Comparison of ENCODE assay signal across 8 mouse cellular contexts in genomic region chr5:71699696-71700467, GRCm38 (mm10). TPM values are rescaled to one million over a fixed set of nuclear protein-coding genes. Genes with fewer than 3 reads are reported as not detected.
DNase-seq lines count a peak whose midpoint lies in the region; ATAC-seq and TF ChIP-seq lines count a peak whose summit lies in the region.

No protein-coding gene starts in this region.

- intact Hi-C loops in heart, adult 2 months (cut with DNase I), result no loop called here

- peak overlapping the region; percentile 10; the same call in 1 of the 2 replicates for H3K4me3 ChIP-seq in heart, adult 2 months
- H3K4me3 ChIP-seq in kidney, embryonic 14.5 days (ENCODE audit: low read length), result peak overlapping the region; percentile 48
- H3K4me3 ChIP-seq in limb, embryonic 10.5 days, result peak overlapping the region; percentile 57
- H3K4me3 ChIP-seq in neural tube, embryonic 13.5 days, result peak overlapping the region; percentile 54
- no peak overlapping the region for H3K4me3 ChIP-seq in thymus, adult 2 months (ENCODE audit: control insufficient read depth, insufficient read depth, low read length)

- H3K9me3 ChIP-seq in kidney, embryonic 14.5 days (ENCODE audit: control insufficient read depth, low read length), result no peaks in the 10 kb centered on the region
- H3K9me3 ChIP-seq in limb, embryonic 10.5 days (replicated peaks), result no peaks in the 10 kb centered on the region
- H3K9me3 ChIP-seq in neural tube, embryonic 13.5 days, result no peaks in the 10 kb centered on the region

- peak overlapping the region; percentile 87 for H3K4me2 ChIP-seq in kidney, embryonic 14.5 days (replicated peaks; ENCODE audit: low read depth, low read length)
- H3K4me2 ChIP-seq in neural tube, embryonic 13.5 days, result peak overlapping the region; percentile 92

- no peak for TF ChIP-seq POLR2A in heart, adult 2 months (IDR thresholded peaks at IDR 0.05; ENCODE audit: insufficient read depth, low read depth, low read length)
- TF ChIP-seq POLR2A in thymus, adult 2 months (IDR thresholded peaks at IDR 0.05; ENCODE audit: control insufficient read depth, extremely low read depth, insufficient read depth, low read length, poor library complexity), result no peak

- H3K9ac ChIP-seq in heart, adult 2 months (ENCODE audit: low read depth, low read length), result no peak overlapping the region
- H3K9ac ChIP-seq in kidney, embryonic 14.5 days (ENCODE audit: low read depth, low read length), result no peak overlapping the region
- peak overlapping the region; percentile 71 for H3K9ac ChIP-seq in neural tube, embryonic 13.5 days

- WGBS in heart, adult 2 months, result 3% methylated on average over 19 of the region's 19 CpGs
- under 1% methylated on average over 19 of the region's 19 CpGs for WGBS in kidney, embryonic 14.5 days
- WGBS in limb, embryonic 10.5 days, result 1% methylated on average over 19 of the region's 19 CpGs
- under 1% methylated on average over 19 of the region's 19 CpGs for WGBS in neural tube, embryonic 13.5 days
- 4% methylated on average over 19 of the region's 19 CpGs for WGBS in thymus, adult 2 months

- H3K36me3 ChIP-seq in heart, adult 2 months (ENCODE audit: control insufficient read depth, insufficient read depth, low read length), result no peaks in the 10 kb centered on the region
- H3K36me3 ChIP-seq in kidney, embryonic 14.5 days (ENCODE audit: control insufficient read depth, insufficient read depth, low read length), result no peaks in the 10 kb centered on the region
- H3K36me3 ChIP-seq in limb, embryonic 10.5 days, result no peaks in the 10 kb centered on the region
- H3K36me3 ChIP-seq in neural tube, embryonic 13.5 days, result no peaks in the 10 kb centered on the region
- no peaks in the 10 kb centered on the region for H3K36me3 ChIP-seq in thymus, adult 2 months (ENCODE audit: control insufficient read depth, insufficient read depth, low read length)

- peak; percentile 56 for DNase-seq in adrenal gland, postnatal 14 days
- DNase-seq in cerebellum, postnatal 4 days (ENCODE audit: low spot score in 2 of 2), result peak; percentile 41 to 56
- DNase-seq in heart, adult 2 months, result peak; percentile 5 to 24
- peak; percentile 55 for DNase-seq in limb, embryonic 10.5 days (ENCODE audit: low spot score)
- DNase-seq in thymus, adult 2 months, result no peak

- no peak for ATAC-seq in kidney, embryonic 14.5 days (ENCODE audit: low FRiP score, low TSS enrichment)
- ATAC-seq in neural tube, embryonic 13.5 days (ENCODE audit: low read depth), result no peak
- no peak for ATAC-seq in megakaryocyte, adult 5-6 weeks (ENCODE audit: poor library complexity, severe bottlenecking)

- peaks cover 2% of the 10 kb centered on the region for H3K27me3 ChIP-seq in heart, adult 2 months (ENCODE audit: control insufficient read depth, insufficient read depth, low read length)
- H3K27me3 ChIP-seq in kidney, embryonic 14.5 days (ENCODE audit: control insufficient read depth, insufficient read depth, low read length), result peaks cover 22% of the 10 kb centered on the region
- H3K27me3 ChIP-seq in limb, embryonic 10.5 days (ENCODE audit: low read depth, poor library complexity, severe bottlenecking), result peaks cover 34% of the 10 kb centered on the region
- H3K27me3 ChIP-seq in neural tube, embryonic 13.5 days, result no peaks in the 10 kb centered on the region
- H3K27me3 ChIP-seq in thymus, adult 2 months (ENCODE audit: control insufficient read depth, insufficient read depth, low read length), result no peaks in the 10 kb centered on the region; the same call in 1 of the 2 replicates

- no peak for TF ChIP-seq CTCF in heart, adult 2 months (IDR thresholded peaks at IDR 0.05)
- TF ChIP-seq CTCF in thymus, adult 2 months (IDR thresholded peaks at IDR 0.05; ENCODE audit: borderline replicate concordance, control insufficient read depth, extremely low read depth, insufficient read depth, low read length, poor library complexity), result no peak

- H3K4me1 ChIP-seq in heart, adult 2 months (ENCODE audit: control insufficient read depth, insufficient read depth, low read length), result no peaks in the 10 kb centered on the region
- H3K4me1 ChIP-seq in kidney, embryonic 14.5 days (ENCODE audit: control insufficient read depth, insufficient read depth, low read length), result no peaks in the 10 kb centered on the region
- H3K4me1 ChIP-seq in limb, embryonic 10.5 days, result peaks cover 15% of the 10 kb centered on the region
- peaks cover 17% of the 10 kb centered on the region for H3K4me1 ChIP-seq in neural tube, embryonic 13.5 days (replicated peaks)
- no peaks in the 10 kb centered on the region for H3K4me1 ChIP-seq in thymus, adult 2 months (replicated peaks; ENCODE audit: control insufficient read depth, insufficient read depth, low read length)

- no peak for TF ChIP-seq EP300 in heart, adult 2 months (IDR thresholded peaks at IDR 0.05; ENCODE audit: insufficient read depth, low read depth, low read length)

- no peaks in the 10 kb centered on the region for H3K79me2 ChIP-seq in heart, adult 2 months (replicated peaks; ENCODE audit: control insufficient read depth, insufficient read depth, low read length)

- no peak overlapping the region for H3K27ac ChIP-seq in heart, adult 2 months
- H3K27ac ChIP-seq in kidney, embryonic 14.5 days (ENCODE audit: low read depth, low read length), result no peak overlapping the region
- H3K27ac ChIP-seq in limb, embryonic 10.5 days, result no peak overlapping the region
- H3K27ac ChIP-seq in neural tube, embryonic 13.5 days (replicated peaks), result no peak overlapping the region
- no peak overlapping the region for H3K27ac ChIP-seq in thymus, adult 2 months (ENCODE audit: control insufficient read depth, insufficient read depth, low read length)

RNA-seq across cellular contexts. Expression of gene Gabra4, which starts 41.8 kb away (rescaled TPM):
- total RNA-seq in adrenal gland, postnatal 14 days (2021), result 0.11 and 0.23 TPM in 2 replicates
- not detected for total RNA-seq in heart, adult 2 months (2021)
- not detected in 2 replicates for polyA plus RNA-seq in heart, adult 2 months (2012; rRNA removed)
- polyA plus RNA-seq in kidney, embryonic 14.5 days (2014; fragmentation: Nextera tagmentation; extraction: Ambion mirVana), result 2.7 and 3.0 TPM in 2 replicates
- 1.6 TPM in 2 replicates for polyA plus RNA-seq in limb, embryonic 10.5 days (2016; fragmentation: Nextera tagmentation; extraction: Ambion mirVana)
- 9.4 and 9.5 TPM in 2 replicates for polyA plus RNA-seq in neural tube, embryonic 13.5 days (2015; fragmentation: Nextera tagmentation; extraction: Ambion mirVana)
- not detected in 2 replicates for polyA plus RNA-seq in thymus, adult 2 months (2012; rRNA removed)
- total RNA-seq in megakaryocyte, adult 5-6 weeks (2015), result not detected in 2 replicates
- total RNA-seq in megakaryocyte, adult 5-6 weeks (2017), result not detected in 2 replicates

RNA-seq across cellular contexts. Expression of gene Gabrb1, which starts 42.0 kb away (rescaled TPM):
- 0.08 and 0.33 TPM in 2 replicates for total RNA-seq in adrenal gland, postnatal 14 days (2021)
- total RNA-seq in heart, adult 2 months (2021), result not detected
- polyA plus RNA-seq in heart, adult 2 months (2012; rRNA removed), result not detected in 2 replicates
- 0.09 and 0.34 TPM in 2 replicates for polyA plus RNA-seq in kidney, embryonic 14.5 days (2014; fragmentation: Nextera tagmentation; extraction: Ambion mirVana)
- 0.01 and 0.04 TPM in 2 replicates for polyA plus RNA-seq in limb, embryonic 10.5 days (2016; fragmentation: Nextera tagmentation; extraction: Ambion mirVana)
- 8.7 and 13.2 TPM in 2 replicates for polyA plus RNA-seq in neural tube, embryonic 13.5 days (2015; fragmentation: Nextera tagmentation; extraction: Ambion mirVana)
- not detected in 2 replicates for polyA plus RNA-seq in thymus, adult 2 months (2012; rRNA removed)
- not detected in 2 replicates for total RNA-seq in megakaryocyte, adult 5-6 weeks (2015)
- total RNA-seq in megakaryocyte, adult 5-6 weeks (2017), result under 0.01 TPM in 1 of 2 replicates, not detected in the other
